Mouse (Mus musculus): ENCODE results near the gene Unk.
A peak's percentile ranks its signal among the peaks of the same experiment; 100 is the strongest.

GRCm38 (mm10) chr11:116021328-116022220 is 8.5 kb upstream of the Unk start:
- TF ChIP-seq POLR2A (IDR thresholded peaks at IDR 0.05; ENCODE audit: control insufficient read depth in 1 of 2, insufficient read depth in 1 of 2, low read depth in 1 of 2, low read length in 2 of 2, poor library complexity in 1 of 2) (peak in 1 of 2 experiments; percentile 72; a peak in 2 of 4 replicates), MEF2A (IDR thresholded peaks at IDR 0.05; ENCODE audit: extremely low read depth, insufficient replicate concordance, low read depth, low read length, poor library complexity, severe bottlenecking) (no peak)

All from MEL (cell line).